Mouse (Mus musculus): ENCODE data around the gene Rab13. TPM values are rescaled to one million over a fixed set of nuclear protein-coding genes. Genes with fewer than 3 reads are reported as not detected.

The Rab13 gene
- polyA plus RNA-seq, 1 experiment from 2014 or later, result 24.2 TPM

DNA sequence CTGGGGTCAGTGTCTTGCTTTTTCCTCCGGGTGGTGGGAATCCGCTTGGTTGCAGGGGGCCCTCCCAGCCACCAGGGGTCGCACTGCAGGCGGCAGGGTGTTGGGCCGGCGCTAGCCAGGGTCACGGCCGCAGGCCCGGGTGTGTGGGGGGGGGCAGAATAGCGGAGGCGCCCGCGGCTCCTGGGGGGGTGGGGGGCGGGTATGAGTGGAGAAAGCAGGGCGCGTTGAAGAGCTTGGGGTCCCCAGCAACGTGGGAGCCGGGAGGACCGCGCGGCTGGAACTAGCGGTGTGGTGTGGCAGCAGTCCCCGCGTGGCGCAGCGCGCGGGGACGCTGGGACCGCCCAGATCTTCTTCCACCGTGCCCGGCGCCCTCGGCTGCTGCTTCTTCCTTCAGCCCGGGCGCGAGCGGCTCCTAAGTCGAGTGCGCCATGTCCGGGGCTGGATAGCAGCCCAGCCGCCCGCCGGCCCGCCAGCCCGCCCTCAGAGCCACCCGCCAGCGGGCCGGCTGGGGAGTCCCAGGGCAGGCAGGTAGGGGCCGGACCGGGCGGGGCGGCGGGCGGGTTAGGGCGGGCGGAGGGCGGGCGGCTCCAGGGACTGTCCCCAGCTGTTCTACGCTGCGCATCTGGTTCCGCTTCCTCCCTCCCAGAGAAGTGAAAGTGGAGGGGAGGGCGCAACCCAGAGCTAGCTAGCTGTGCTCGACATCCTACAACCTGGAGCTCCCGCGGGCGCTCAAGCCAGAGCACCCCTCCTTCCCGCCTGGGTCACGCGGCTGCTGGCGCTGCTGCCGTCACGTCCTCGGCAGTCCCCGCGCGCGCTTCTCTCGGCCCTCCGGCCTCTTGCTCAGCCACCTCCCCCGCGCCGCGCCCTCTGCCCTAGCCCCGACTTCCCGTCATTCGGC is 51.8 kb downstream of the Rab13 start, which contains the start of gene Dennd4b:
Gene Dennd4b, plus strand, starts transcription at position 152 of the 898 bp plus-strand sequence.
- H3K36me3 ChIP-seq, result peaks cover 41% of the 10 kb centered on the region
- peak; percentile 80 for ATAC-seq (ENCODE audit: low FRiP score, low read depth)
- H3K4me1 ChIP-seq, result peaks cover 14% of the 10 kb centered on the region
- H3K9ac ChIP-seq (replicated peaks), result peak within 1 kb of the TSS; percentile 92
- peak within 1 kb of the TSS; percentile 94 for H3K27ac ChIP-seq (replicated peaks)
- peak within 1 kb of the TSS; percentile 96 for H3K4me3 ChIP-seq
- no peaks in the 10 kb centered on the region for H3K27me3 ChIP-seq
- H3K9me3 ChIP-seq, result no peaks in the 10 kb centered on the region
- under 1% methylated on average over 83 of the region's 87 CpGs for WGBS
- peak within 1 kb of the TSS; percentile 92 for H3K4me2 ChIP-seq (replicated peaks)

DNA sequence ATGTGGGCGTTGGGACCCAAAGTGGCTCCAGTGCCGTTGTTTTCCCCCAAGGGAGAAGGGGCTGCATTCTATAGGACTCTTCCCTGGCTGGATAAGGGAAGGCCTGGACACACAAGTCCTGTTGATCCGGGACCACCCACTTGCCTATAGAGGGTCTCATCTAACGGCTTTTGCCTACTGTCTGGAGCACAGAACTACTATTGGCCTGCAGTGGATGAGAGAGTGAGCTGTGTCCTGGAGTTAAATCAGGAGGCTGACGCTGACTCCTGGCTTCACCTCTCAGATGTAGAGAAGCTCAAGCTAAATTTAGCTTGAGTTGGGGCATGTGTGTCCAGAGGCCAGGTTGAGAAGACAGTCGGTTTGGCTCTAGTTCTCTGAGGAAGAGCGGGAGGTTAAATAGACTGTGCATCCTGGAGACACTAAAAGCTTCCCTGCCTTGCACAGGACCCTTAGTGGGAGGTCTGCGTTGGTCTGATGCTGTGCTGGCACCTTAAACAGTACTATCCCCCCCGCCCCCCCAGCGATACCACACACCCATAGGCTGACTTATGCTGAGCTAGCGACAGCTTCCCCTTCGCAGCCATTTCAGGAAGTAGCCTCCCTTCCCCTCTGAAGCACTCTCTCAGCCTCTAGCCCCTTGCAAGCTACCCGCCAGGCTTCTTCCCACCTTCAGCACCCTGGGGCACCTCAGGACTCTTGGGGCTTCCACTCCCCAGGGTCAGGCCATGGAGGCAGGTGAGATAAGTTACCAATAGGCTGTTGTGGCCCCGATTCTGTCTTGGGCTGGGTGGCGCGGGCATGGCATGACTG is 52.6 kb downstream of the Rab13 start:
- Histone ChIP-seq H3K9me3 (no peaks in the 10 kb centered on the region), H3K27ac (replicated peaks) (peak overlapping the region; percentile 94), H3K36me3 (peaks cover 41% of the 10 kb centered on the region), H3K4me1 (peaks cover 14% of the 10 kb centered on the region), H3K27me3 (no peaks in the 10 kb centered on the region), H3K4me3 (peak overlapping the region; percentile 96), H3K9ac (replicated peaks) (peak overlapping the region; percentile 92), H3K4me2 (replicated peaks) (peak overlapping the region; percentile 92)
- WGBS, result 26% methylated on average over 16 of the region's 16 CpGs
- peak; percentile 47 for ATAC-seq (ENCODE audit: low FRiP score, low read depth)

DNA sequence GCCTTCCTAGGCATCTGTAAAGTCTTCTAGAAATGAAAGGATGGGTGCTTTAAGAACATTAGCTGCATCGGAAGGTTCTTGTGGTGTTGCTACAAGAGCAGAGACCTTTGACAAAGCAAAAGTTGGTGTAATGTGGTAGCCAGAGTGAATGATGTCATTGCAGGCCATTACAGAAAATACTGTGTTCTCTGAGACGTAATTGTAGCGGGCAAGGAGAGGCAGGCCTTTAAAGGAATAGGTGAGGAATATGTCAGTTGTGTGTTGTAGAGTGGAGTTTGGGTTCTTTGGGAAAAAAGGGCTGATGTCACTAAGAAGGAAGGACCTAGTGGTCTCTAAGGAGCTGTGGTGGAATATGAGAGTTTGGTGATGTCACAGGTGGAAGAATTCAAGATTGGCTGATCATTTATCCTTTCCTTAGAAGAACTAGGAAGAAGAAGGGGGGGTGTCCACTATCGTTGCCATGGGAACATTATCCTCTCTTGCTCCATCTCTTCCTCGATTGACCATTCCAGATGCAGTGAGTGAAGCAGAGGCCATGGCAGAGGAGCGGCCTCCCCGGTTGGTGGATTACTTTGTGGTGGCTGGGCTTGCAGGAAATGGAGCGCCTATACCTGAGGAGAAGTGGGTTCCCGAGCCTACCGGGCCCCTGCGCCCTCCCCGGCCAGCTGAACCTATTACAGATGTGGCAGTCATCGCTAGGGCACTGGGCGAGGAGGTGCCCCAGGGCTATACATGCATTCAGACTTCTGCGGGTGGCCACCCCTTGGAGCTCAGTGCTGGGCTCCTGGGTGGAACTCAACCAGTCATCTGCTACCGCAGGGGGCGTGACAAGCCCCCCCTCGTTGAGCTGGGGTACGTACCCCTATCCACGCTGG is 53.6 kb downstream of the Rab13 start:
- Histone ChIP-seq H3K9me3 (no peaks in the 10 kb centered on the region), H3K4me3 (no peak overlapping the region), H3K9ac (replicated peaks) (no peak overlapping the region; the same call in 1 of the 2 replicates), H3K4me1 (peaks cover 14% of the 10 kb centered on the region), H3K27me3 (no peaks in the 10 kb centered on the region), H3K36me3 (peaks cover 34% of the 10 kb centered on the region), H3K27ac (replicated peaks) (no peak overlapping the region), H3K4me2 (replicated peaks) (peak overlapping the region; percentile 92; the same call in 1 of the 2 replicates)
- ATAC-seq (ENCODE audit: low FRiP score, low read depth), result no peak
- WGBS, result 87% methylated on average over 20 of the region's 20 CpGs

DNA sequence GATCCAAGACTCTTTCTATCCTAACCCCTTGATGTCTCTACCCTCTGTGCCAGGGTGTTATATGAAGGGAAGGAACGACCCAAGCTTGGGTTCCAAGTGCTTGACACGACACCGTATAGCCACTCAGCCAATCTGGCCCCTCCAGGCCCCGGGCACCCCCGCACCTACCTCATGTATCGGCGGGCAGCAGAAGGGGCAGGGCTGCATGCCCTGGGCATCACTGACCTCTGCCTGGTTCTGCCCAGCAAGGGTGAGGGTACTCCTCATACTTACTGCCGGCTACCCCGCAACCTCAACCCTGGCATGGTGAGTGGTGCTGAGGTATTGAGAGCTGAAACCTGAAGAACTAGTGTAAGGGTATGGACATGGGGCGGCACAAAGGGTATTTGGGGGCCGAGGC is 54.7 kb downstream of the Rab13 start:
- Histone ChIP-seq H3K4me3 (no peak overlapping the region), H3K27ac (replicated peaks) (no peak overlapping the region), H3K4me2 (replicated peaks) (no peak overlapping the region), H3K36me3 (peaks cover 34% of the 10 kb centered on the region), H3K4me1 (peaks cover 14% of the 10 kb centered on the region), H3K27me3 (no peaks in the 10 kb centered on the region), H3K9me3 (no peaks in the 10 kb centered on the region), H3K9ac (replicated peaks) (no peak overlapping the region)
- 96% methylated on average over 11 of the region's 11 CpGs for WGBS
- no peak for ATAC-seq (ENCODE audit: low FRiP score, low read depth)

DNA sequence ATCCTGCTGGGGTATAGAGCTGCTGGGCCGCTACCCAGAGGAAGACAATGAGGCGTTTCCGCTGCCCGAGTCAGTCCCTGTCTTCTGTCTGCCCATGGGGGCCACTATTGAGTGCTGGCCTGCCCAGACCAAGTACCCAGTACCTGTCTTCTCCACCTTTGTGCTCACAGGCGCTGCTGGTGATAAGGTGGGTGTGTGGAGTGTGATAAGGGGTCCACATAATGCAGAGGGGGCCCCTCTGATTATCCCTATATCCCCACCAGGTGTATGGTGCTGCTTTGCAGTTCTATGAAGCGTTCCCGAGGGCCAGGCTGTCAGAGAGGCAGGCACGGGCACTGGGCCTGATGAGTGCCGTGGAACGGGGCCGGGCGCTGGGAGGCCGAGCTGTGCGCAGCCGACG is 55.5 kb downstream of the Rab13 start:
- Histone ChIP-seq H3K27me3 (no peaks in the 10 kb centered on the region), H3K9me3 (no peaks in the 10 kb centered on the region), H3K4me2 (replicated peaks) (no peak overlapping the region), H3K9ac (replicated peaks) (no peak overlapping the region), H3K36me3 (peaks cover 34% of the 10 kb centered on the region), H3K27ac (replicated peaks) (no peak overlapping the region), H3K4me1 (peaks cover 14% of the 10 kb centered on the region), H3K4me3 (no peak overlapping the region)
- WGBS, result 89% methylated on average over 16 of the region's 16 CpGs
- no peak for ATAC-seq (ENCODE audit: low FRiP score, low read depth)

DNA sequence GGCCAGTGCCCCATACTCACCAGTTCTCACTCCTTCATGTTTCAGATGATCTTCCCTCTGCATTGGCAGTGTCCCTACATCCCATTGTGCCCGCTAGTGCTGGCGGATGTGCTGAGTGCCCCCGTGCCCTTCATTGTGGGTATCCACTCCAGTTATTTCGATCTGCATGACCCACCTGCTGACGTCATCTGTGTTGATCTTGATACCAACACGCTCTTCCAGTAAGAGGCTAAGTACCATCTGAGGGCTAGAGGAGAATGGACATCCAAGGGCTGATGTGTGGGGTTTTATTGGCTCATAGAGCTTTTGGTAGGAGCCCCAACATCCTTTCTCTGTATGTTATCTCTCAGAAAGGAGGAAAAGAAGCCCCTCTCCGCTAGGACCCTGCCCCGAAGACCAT is 57.3 kb downstream of the Rab13 start:
- ATAC-seq (ENCODE audit: low FRiP score, low read depth), result no peak
- Histone ChIP-seq H3K36me3 (peaks cover 43% of the 10 kb centered on the region), H3K27ac (replicated peaks) (no peak overlapping the region), H3K4me1 (peaks cover 10% of the 10 kb centered on the region), H3K9me3 (no peaks in the 10 kb centered on the region), H3K27me3 (no peaks in the 10 kb centered on the region), H3K9ac (replicated peaks) (no peak overlapping the region), H3K4me3 (no peak overlapping the region), H3K4me2 (replicated peaks) (no peak overlapping the region)
- WGBS, result 91% methylated on average over 8 of the region's 8 CpGs

DNA sequence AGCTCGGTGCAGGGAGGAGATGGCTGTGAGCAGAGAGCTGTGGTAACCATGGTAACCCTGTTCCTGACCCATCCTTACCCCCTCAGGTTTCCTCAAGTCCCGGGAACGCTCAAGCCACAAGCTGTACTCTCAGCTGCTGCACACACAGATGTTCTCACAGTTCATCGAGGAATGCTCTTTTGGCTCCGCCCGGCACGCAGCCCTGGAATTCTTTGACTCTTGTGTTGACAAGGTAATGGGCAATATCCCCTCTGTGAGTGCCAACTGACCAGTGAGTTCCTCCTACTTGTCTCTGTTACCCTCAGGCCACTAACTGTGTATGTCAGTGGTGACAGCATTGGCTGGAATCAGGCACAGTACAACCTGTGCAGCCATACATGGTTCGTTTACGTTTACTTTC is 58.7 kb downstream of the Rab13 start:
- no peaks in the 10 kb centered on the region for H3K27me3 ChIP-seq
- WGBS, result 75% methylated on average over 9 of the region's 9 CpGs
- H3K36me3 ChIP-seq, result peaks cover 51% of the 10 kb centered on the region

DNA sequence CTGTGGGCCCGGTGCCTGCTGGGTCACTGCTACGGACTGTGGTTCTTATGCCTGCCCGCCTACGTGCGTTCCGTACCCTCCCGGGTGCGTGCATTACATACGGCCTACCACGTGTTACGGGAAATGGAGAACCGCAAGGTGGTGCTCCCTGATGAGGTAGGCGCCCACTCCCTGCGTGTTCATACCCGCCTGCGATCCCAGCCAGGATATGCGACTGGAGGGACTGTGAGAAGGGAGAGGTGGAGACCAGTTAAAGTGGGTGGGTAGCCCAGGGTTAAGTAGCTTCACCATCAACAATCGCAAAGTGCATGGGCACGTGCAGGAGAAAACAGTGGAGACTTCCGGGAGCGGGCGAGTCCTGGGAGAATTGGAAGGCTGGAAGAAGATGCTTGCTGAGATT is 60.4 kb downstream of the Rab13 start:
- peaks cover 67% of the 10 kb centered on the region for H3K36me3 ChIP-seq

More for the DNA sequence above, 58.7 kb downstream of the Rab13 start:
- no peak overlapping the region for H3K4me3 ChIP-seq
- no peak overlapping the region for H3K4me2 ChIP-seq (replicated peaks)
- no peak for ATAC-seq (ENCODE audit: low FRiP score, low read depth)
- H3K9ac ChIP-seq (replicated peaks), result no peak overlapping the region
- no peak overlapping the region for H3K27ac ChIP-seq (replicated peaks)
- no peaks in the 10 kb centered on the region for H3K9me3 ChIP-seq
- no peaks in the 10 kb centered on the region for H3K4me1 ChIP-seq

DNA sequence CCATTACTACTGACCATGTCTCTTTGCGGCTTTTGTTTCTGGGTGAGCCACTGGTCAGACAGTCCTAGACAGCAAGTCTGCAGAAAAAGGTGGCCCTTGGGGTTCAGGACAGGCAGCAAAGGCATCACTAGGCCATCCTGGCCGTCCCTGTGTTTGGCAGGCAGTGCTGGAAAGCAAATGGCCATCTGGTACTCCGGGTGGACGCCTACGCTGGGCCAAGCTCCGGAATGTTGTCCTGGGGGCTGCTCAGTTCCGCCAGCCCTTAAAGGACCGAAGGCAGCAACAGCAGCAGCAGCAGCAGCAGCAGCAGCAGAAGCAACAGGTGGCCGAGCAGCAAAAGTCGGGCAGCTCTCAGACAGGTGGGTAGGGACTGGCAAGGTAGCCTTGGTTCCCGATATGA is 61.8 kb downstream of the Rab13 start:
- no peak overlapping the region for H3K9ac ChIP-seq (replicated peaks)
- no peaks in the 10 kb centered on the region for H3K27me3 ChIP-seq
- H3K27ac ChIP-seq (replicated peaks), result no peak overlapping the region
- peaks cover 80% of the 10 kb centered on the region for H3K36me3 ChIP-seq
- 92% methylated on average over 11 of the region's 11 CpGs for WGBS
- ATAC-seq (ENCODE audit: low FRiP score, low read depth), result no peak
- H3K9me3 ChIP-seq, result no peaks in the 10 kb centered on the region
- H3K4me3 ChIP-seq, result no peak overlapping the region
- no peaks in the 10 kb centered on the region for H3K4me1 ChIP-seq
- no peak overlapping the region for H3K4me2 ChIP-seq (replicated peaks)

More for the DNA sequence above, 60.4 kb downstream of the Rab13 start:
- no peak overlapping the region for H3K4me2 ChIP-seq (replicated peaks)
- no peak for ATAC-seq (ENCODE audit: low FRiP score, low read depth)
- WGBS, result 92% methylated on average over 22 of the region's 22 CpGs
- no peaks in the 10 kb centered on the region for H3K27me3 ChIP-seq
- H3K4me1 ChIP-seq, result no peaks in the 10 kb centered on the region
- no peaks in the 10 kb centered on the region for H3K9me3 ChIP-seq
- no peak overlapping the region for H3K4me3 ChIP-seq
- no peak overlapping the region; the same call in 1 of the 2 replicates for H3K27ac ChIP-seq (replicated peaks)
- H3K9ac ChIP-seq (replicated peaks), result no peak overlapping the region
